In the genomic region with DNA sequence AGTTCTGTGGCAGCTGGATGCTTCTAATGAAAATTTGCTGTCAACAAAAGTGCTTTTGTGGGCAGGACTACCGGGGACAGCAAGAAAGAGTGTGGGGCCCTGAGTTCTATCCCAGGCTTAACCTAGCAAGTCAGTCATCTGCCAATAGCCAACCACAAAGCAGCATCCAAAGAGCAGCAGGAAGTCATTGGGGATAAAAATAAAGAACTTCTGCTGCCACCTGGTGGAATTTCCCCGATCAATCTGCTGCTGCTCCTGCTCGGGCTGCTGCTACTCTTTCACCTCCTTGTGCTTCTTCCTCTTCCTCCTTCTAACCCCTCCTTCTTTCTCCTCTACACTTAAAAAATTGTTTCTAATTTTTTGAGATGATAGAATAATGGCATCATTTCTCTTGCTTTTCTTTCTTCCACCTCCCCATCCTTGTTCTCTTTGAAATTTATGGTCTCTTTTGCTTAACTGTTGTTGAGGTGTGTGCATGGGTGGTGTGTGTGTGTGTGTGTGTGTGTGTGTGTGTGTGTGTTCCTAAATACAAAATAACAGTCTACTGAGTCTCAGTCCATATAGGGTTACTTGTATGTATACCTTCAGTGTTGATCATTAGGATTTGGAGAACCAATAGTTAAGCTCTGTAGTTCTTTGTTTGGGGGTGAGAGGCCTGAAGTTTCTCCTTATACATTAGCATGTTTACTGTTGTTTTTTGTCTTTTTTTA, we compare ENCODE assay signal across 9 mouse cellular contexts. TPM values are rescaled to one million over a fixed set of nuclear protein-coding genes. Genes with fewer than 3 reads are reported as not detected.
DNase-seq lines count a peak whose midpoint lies in the region; ATAC-seq and TF ChIP-seq lines count a peak whose summit lies in the region.
"Had no signal": no experiment of that assay in that cellular context is flagged by ENCODE, and none has a peak within 500 bp of the region (broad histone marks: within the 10 kb centered on the region; RNA-seq: fewer than 3 reads in every experiment).

No protein-coding gene starts in this region.

- DNase-seq in G1E (ENCODE audit: low spot score): peak; percentile 27
- peak; percentile 70 for DNase-seq in hindbrain, embryonic 11.5 days (ENCODE audit: low spot score)
- DNase-seq in layer of hippocampus, adult 9-10 months (ENCODE audit: low spot score): peak; percentile 46
- DNase-seq in lung, postnatal 0 days (ENCODE audit: low spot score): peak; percentile 87
- peak; percentile 53 for DNase-seq in ovary, postnatal 14 days (ENCODE audit: low spot score)
- DNase-seq in thymus, postnatal 0 days (ENCODE audit: low spot score): peak; percentile 85

- no peak overlapping the region for H3K4me2 ChIP-seq in forebrain, embryonic 16.5 days (ENCODE audit: low read length)
- no peak overlapping the region for H3K4me2 ChIP-seq in hindbrain, embryonic 11.5 days (replicated peaks; ENCODE audit: low read depth, low read length)
- no peak overlapping the region for H3K4me2 ChIP-seq in lung, postnatal 0 days (replicated peaks; ENCODE audit: low read depth, low read length)
- H3K4me2 ChIP-seq: limb, embryonic 15.5 days had no signal

- H3K36me3 ChIP-seq in G1E (replicated peaks): no peaks in the 10 kb centered on the region
- no peaks in the 10 kb centered on the region for H3K36me3 ChIP-seq in forebrain, embryonic 16.5 days (ENCODE audit: control insufficient read depth, insufficient read depth)
- H3K36me3 ChIP-seq in hindbrain, embryonic 11.5 days (ENCODE audit: control insufficient read depth, insufficient read depth, low read length): no peaks in the 10 kb centered on the region
- no peaks in the 10 kb centered on the region for H3K36me3 ChIP-seq in lung, postnatal 0 days (ENCODE audit: insufficient read depth, low read length)
- H3K36me3 ChIP-seq: limb, embryonic 15.5 days had no signal

- no peaks in the 10 kb centered on the region for H3K9me3 ChIP-seq in G1E (replicated peaks)
- H3K9me3 ChIP-seq in forebrain, embryonic 16.5 days (ENCODE audit: control insufficient read depth, low read length): no peaks in the 10 kb centered on the region
- H3K9me3 ChIP-seq in hindbrain, embryonic 11.5 days (ENCODE audit: control insufficient read depth, low read length): no peaks in the 10 kb centered on the region
- no peaks in the 10 kb centered on the region for H3K9me3 ChIP-seq in lung, postnatal 0 days (ENCODE audit: low read length)
- H3K9me3 ChIP-seq: limb, embryonic 15.5 days had no signal

- TF ChIP-seq EP300 in lung, postnatal 0 days (IDR thresholded peaks at IDR 0.05): no peak

- H3K4me1 ChIP-seq in G1E (ENCODE audit: insufficient read depth, low read depth, low read length): peaks cover 3% of the 10 kb centered on the region; the same call in 1 of the 2 replicates
- no peaks in the 10 kb centered on the region for H3K4me1 ChIP-seq in forebrain, embryonic 16.5 days (replicated peaks; ENCODE audit: control insufficient read depth, insufficient read depth, low read length)
- H3K4me1 ChIP-seq in hindbrain, embryonic 11.5 days (replicated peaks; ENCODE audit: control insufficient read depth, insufficient read depth, low read length): no peaks in the 10 kb centered on the region
- no peaks in the 10 kb centered on the region for H3K4me1 ChIP-seq in lung, postnatal 0 days (ENCODE audit: insufficient read depth, low read depth, low read length)
- H3K4me1 ChIP-seq: limb, embryonic 15.5 days had no signal

- no peak overlapping the region for H3K9ac ChIP-seq in forebrain, embryonic 16.5 days (replicated peaks; ENCODE audit: low read depth, low read length)
- no peak overlapping the region for H3K9ac ChIP-seq in hindbrain, embryonic 11.5 days (ENCODE audit: low read depth, low read length)
- H3K9ac ChIP-seq in lung, postnatal 0 days (replicated peaks; ENCODE audit: low read depth): no peak overlapping the region
- H3K9ac ChIP-seq: limb, embryonic 15.5 days had no signal

- no peaks in the 10 kb centered on the region; the same call in 1 of the 2 replicates for H3K27me3 ChIP-seq in G1E (ENCODE audit: insufficient read depth, low read length)
- H3K27me3 ChIP-seq in forebrain, embryonic 16.5 days (replicated peaks; ENCODE audit: control insufficient read depth, insufficient read depth, low read length): no peaks in the 10 kb centered on the region
- no peaks in the 10 kb centered on the region for H3K27me3 ChIP-seq in hindbrain, embryonic 11.5 days (ENCODE audit: control insufficient read depth, insufficient read depth, low read length)
- H3K27me3 ChIP-seq in lung, postnatal 0 days (replicated peaks; ENCODE audit: insufficient read depth, low read length): no peaks in the 10 kb centered on the region
- H3K27me3 ChIP-seq: limb, embryonic 15.5 days had no signal

- no peak for TF ChIP-seq CTCF in G1E (IDR thresholded peaks at IDR 0.05; ENCODE audit: low read depth, low read length)
- peak; percentile 71 for TF ChIP-seq CTCF in lung, postnatal 0 days (IDR thresholded peaks at IDR 0.05)

- H3K4me3 ChIP-seq in G1E (ENCODE audit: low read depth, low read length): no peak overlapping the region
- no peak overlapping the region for H3K4me3 ChIP-seq in forebrain, embryonic 16.5 days (replicated peaks; ENCODE audit: low read length)
- no peak overlapping the region for H3K4me3 ChIP-seq in hindbrain, embryonic 11.5 days (ENCODE audit: low read depth, low read length)
- no peak overlapping the region for H3K4me3 ChIP-seq in lung, postnatal 0 days (ENCODE audit: low read depth, low read length)
- H3K4me3 ChIP-seq: limb, embryonic 15.5 days had no signal

- peak; percentile 88 for ATAC-seq in G1E (ENCODE audit: extremely low read depth, insufficient number of reproducible peaks, low FRiP score, poor library complexity, severe bottlenecking)
- ATAC-seq in cerebellum, adult (ENCODE audit: insufficient number of reproducible peaks, low FRiP score, low TSS enrichment): peak; percentile 64
- ATAC-seq in forebrain, embryonic 16.5 days: peak; percentile 91
- peak; percentile 82 for ATAC-seq in hindbrain, embryonic 11.5 days (ENCODE audit: low FRiP score)
- peak; percentile 75 for ATAC-seq in lung, postnatal 0 days

- H3K27ac ChIP-seq in forebrain, embryonic 16.5 days (ENCODE audit: low read length): no peak overlapping the region
- H3K27ac ChIP-seq in hindbrain, embryonic 11.5 days (ENCODE audit: low read depth, low read length): no peak overlapping the region
- no peak overlapping the region for H3K27ac ChIP-seq in lung, postnatal 0 days (ENCODE audit: low read length)
- H3K27ac ChIP-seq: limb, embryonic 15.5 days had no signal

- WGBS in forebrain, embryonic 16.5 days: 7% methylated on average over 3 of the region's 3 CpGs
- 6% methylated on average over 3 of the region's 3 CpGs for WGBS in hindbrain, embryonic 11.5 days
- 3% methylated on average over 3 of the region's 3 CpGs for WGBS in lung, postnatal 0 days

RNA-seq across cellular contexts. Expression of gene Cast, which starts 45.9 kb away (rescaled TPM):
- total RNA-seq in G1E (2014; fragmentation: Nextera tagmentation) (34.9 and 40.6 TPM in 2 replicates), G1E (2017) (56.7 and 57.6 TPM in 2 replicates)
- polyA plus RNA-seq in G1E (2012): 2.8 and 3.2 TPM in 2 replicates
- polyA plus RNA-seq in forebrain, embryonic 16.5 days (2015; fragmentation: Nextera tagmentation; extraction: Ambion mirVana): 6.4 and 7.5 TPM in 2 replicates
- polyA plus RNA-seq in hindbrain, embryonic 11.5 days (2014; fragmentation: Nextera tagmentation; extraction: Ambion mirVana): 18.8 and 19.8 TPM in 2 replicates
- polyA plus RNA-seq in lung, postnatal 0 days (2015; fragmentation: Nextera tagmentation; extraction: Ambion mirVana): 47.6 and 47.9 TPM in 2 replicates
- 43.4 and 47.4 TPM in 2 replicates for polyA plus RNA-seq in thymus, postnatal 0 days (2015; fragmentation: Nextera tagmentation; extraction: Ambion mirVana)

Comparison
In these comparisons a context has a peak if more than half of its experiments do, and no peak if none do; other contexts are left out.
1. DNase-seq: peak in every context shown above with its lines; median percentile 87 in lung, postnatal 0 days; 85 in thymus, postnatal 0 days; 70 in hindbrain, embryonic 11.5 days; 53 in ovary, postnatal 14 days; 46 in layer of hippocampus, adult 9-10 months; 27 in G1E.